Mouse (Mus musculus) bone marrow, adult 2 months (tissue): ENCODE results near the gene 1700042G07Rik.

ENCODE experiments used
- CTCF ChIP-seq: fragments of 200-500 bp; IDR thresholded peaks from 2 replicates; pipeline ENCODE4 v1.5.1; 2011; ENCODE audit warnings: low read length, control low read depth; ENCODE audit not compliant: control insufficient read depth, insufficient read depth
- POLR2A ChIP-seq: fragments of 200-500 bp; IDR thresholded peaks from 2 replicates; pipeline ENCODE4 v1.6.1; 2011; ENCODE audit warnings: low read depth, mild to moderate bottlenecking, control low read depth, low read length, borderline replicate concordance; ENCODE audit not compliant: control insufficient read depth

DNA sequence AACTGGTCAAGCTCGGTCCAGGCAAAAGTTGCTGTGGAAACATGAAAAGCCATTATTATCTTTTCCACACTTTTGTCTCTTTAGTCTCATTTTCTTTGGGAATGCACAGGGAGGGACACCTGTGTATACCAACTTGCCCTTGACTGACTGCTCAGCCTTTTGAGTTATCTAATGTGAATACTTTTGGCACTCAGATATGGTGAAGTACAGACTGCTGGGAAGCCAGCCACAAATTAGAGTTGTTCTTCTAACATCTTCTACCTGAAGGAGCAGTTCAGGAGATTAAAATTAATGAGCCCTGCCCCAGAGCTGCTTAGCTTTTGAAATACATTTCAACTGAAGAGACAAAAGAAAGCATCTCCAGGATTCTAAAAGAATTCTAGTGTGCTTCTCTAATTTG, 45.9 kb downstream of the 1700042G07Rik start:
- TF ChIP-seq CTCF (no peak), POLR2A (no peak)
